Mouse (Mus musculus) liver, postnatal 0 days (tissue): ENCODE data around the gene Tmed5.

ENCODE experiments used
- CTCF ChIP-seq: sonication (generic); IDR thresholded peaks from 2 replicates; pipeline ENCODE4 v1.5.1; 2016; ENCODE audit warnings: antibody characterized with exemption, low read depth
- EP300 ChIP-seq: IDR thresholded peaks from 2 replicates; pipeline ENCODE4 v1.6.1; 2016; ENCODE audit warnings: antibody characterized with exemption, low read depth, mild to moderate bottlenecking

- TF ChIP-seq CTCF (no peak), EP300 (no peak)
Measured at GRCm38 (mm10) chr5:108097676-108098075, 34.7 kb downstream of the Tmed5 start.
